Mouse (Mus musculus) thymus, adult 2 months (tissue): ENCODE results near the gene Dtd1.

Experiments used
- CTCF ChIP-seq: fragments of 200-500 bp; IDR thresholded peaks from 2 replicates; pipeline ENCODE4 v1.5.1; 2012; ENCODE audit warnings: mild to moderate bottlenecking, control low read depth, low read length, moderate library complexity, borderline replicate concordance; ENCODE audit not compliant: control insufficient read depth, poor library complexity, insufficient read depth; ENCODE audit errors: extremely low read depth
- POLR2A ChIP-seq: fragments of 200-500 bp; IDR thresholded peaks from 2 replicates; pipeline ENCODE4 v1.6.1; 2012; ENCODE audit warnings: mild to moderate bottlenecking, low read length, control low read depth, moderate library complexity; ENCODE audit not compliant: control insufficient read depth, poor library complexity, insufficient read depth; ENCODE audit errors: extremely low read depth

- TF ChIP-seq CTCF: no peak
- TF ChIP-seq POLR2A: no peak
Measured at GRCm38 (mm10) chr2:144716248-144716647, 116.6 kb downstream of the Dtd1 start.
